Mouse (Mus musculus): ENCODE measurements around the gene Suz12.
A peak's percentile ranks its signal among the peaks of the same experiment; 100 is the strongest.

Gene Suz12

GRCm38 (mm10) chr11:80075608-80076277 lies 82.8 kb downstream of the Suz12 start:
- no peak for DNase-seq (ENCODE audit: inconsistent ontology term)

- DNase-seq (ENCODE audit: inconsistent ontology term): peak; percentile 61
These were observed 85.1 kb downstream of the Suz12 start for GRCm38 (mm10) chr11:80077784-80078545.

- peak; percentile 29 for DNase-seq (ENCODE audit: inconsistent ontology term)
These were observed 85.9 kb downstream of the Suz12 start for GRCm38 (mm10) chr11:80078831-80079230.

GRCm38 (mm10) chr11:80079751-80080150 lies 86.8 kb downstream of the Suz12 start:
- no peak for DNase-seq (ENCODE audit: inconsistent ontology term)

- DNase-seq (ENCODE audit: inconsistent ontology term): no peak
These were observed 87.5 kb downstream of the Suz12 start for GRCm38 (mm10) chr11:80080381-80080825.

- peak; percentile 97 for DNase-seq (ENCODE audit: inconsistent ontology term)
These were observed 88.2 kb downstream of the Suz12 start, which contains the start of gene Crlf3 for GRCm38 (mm10) chr11:80080826-80081728. TSS of gene Crlf3 (minus strand) at chr11:80080991.

GRCm38 (mm10) chr11:80081786-80082319 lies 88.9 kb downstream of the Suz12 start:
- DNase-seq (ENCODE audit: inconsistent ontology term): no peak
